Mouse (Mus musculus) G1E (cell line): ENCODE results near the gene Lenep. TPM values are rescaled to one million over a fixed set of nuclear protein-coding genes. Genes with fewer than 3 reads are reported as not detected.
A peak's percentile ranks its signal among the peaks of the same experiment; 100 is the strongest.

ENCODE experiments used
- ATAC-seq: 2 replicates; pipeline ENCODE4 v1.8.0; 2016; ENCODE audit warnings: mild to moderate bottlenecking; ENCODE audit not compliant: insufficient number of reproducible peaks, poor library complexity, low FRiP score, severe bottlenecking; ENCODE audit errors: extremely low read depth
- DNase-seq: peaks from one replicate; pipeline ENCODE4 v3.0.0; 2012; ENCODE audit warnings: low spot score
- H3K27me3 ChIP-seq: 2 replicates; pipeline ENCODE4 v1.6.1; 2012; ENCODE audit warnings: mild to moderate bottlenecking, low read length, inconsistent platforms; ENCODE audit not compliant: insufficient read depth
- H3K36me3 ChIP-seq: replicated peaks from 2 replicates; pipeline ENCODE3; 2012; ENCODE audit warnings: mild to moderate bottlenecking, inconsistent platforms
- H3K4me1 ChIP-seq: 2 replicates; pipeline ENCODE4 v1.6.1; 2012; ENCODE audit warnings: low read depth, low read length, inconsistent platforms, mixed read lengths; ENCODE audit not compliant: insufficient read depth
- H3K4me3 ChIP-seq: 2 replicates; pipeline ENCODE4 v1.5.1; 2012; ENCODE audit warnings: low read depth, mild to moderate bottlenecking, inconsistent platforms, low read length, moderate library complexity, mixed read lengths
- H3K9me3 ChIP-seq: replicated peaks from 2 replicates; pipeline ENCODE4 v1.6.1; 2012; ENCODE audit warnings: inconsistent platforms
- CTCF ChIP-seq: IDR thresholded peaks from 2 replicates; pipeline ENCODE4 v1.5.1; 2012; ENCODE audit warnings: low read depth, low read length, inconsistent platforms, mixed read lengths
- GATA1 ChIP-seq: IDR thresholded peaks from 2 replicates; pipeline ENCODE4 v1.6.1; 2012; ENCODE audit warnings: borderline replicate concordance, low read length, inconsistent platforms, mixed read lengths
- GATA2 ChIP-seq: IDR thresholded peaks from 2 replicates; pipeline ENCODE4 v1.6.1; 2012; ENCODE audit warnings: low read depth, low read length, inconsistent platforms, borderline replicate concordance
- POLR2AphosphoS5 ChIP-seq: IDR thresholded peaks from 2 replicates; pipeline ENCODE4 v1.6.1; 2012; ENCODE audit warnings: low read depth, low read length, inconsistent platforms; ENCODE audit not compliant: insufficient replicate concordance
- TAL1 ChIP-seq: conservative IDR thresholded peaks from 2 replicates; pipeline ENCODE4 v1.6.1; 2012; ENCODE audit warnings: low read depth, low read length, inconsistent platforms, mixed read lengths
- polyA plus RNA-seq: library from polyadenylated mRNA; stranded (reverse); fragments of >175 nt; gene quantifications from 2 replicates; pipeline ENCODE4 v1.2.3, GENCODE M21; 2012
- total RNA-seq, 2 experiments: library from RNA; stranded (forward) in 1 of 2; stranded (reverse) in 1 of 2; fragments of 200-1000 nt in 1 of 2; fragments of >200 nt in 1 of 2; fragmentation: Nextera tagmentation in 1 of 2; gene quantifications; 2 replicates each; pipeline ENCODE4 v1.2.3; 2014 to 2017

Lenep gene
- total RNA-seq (2014; fragmentation: Nextera tagmentation) = 3.7 and 6.7 TPM in 2 replicates
- total RNA-seq (2017) = 0.98 and 1.8 TPM in 2 replicates
- 0.03 and 0.12 TPM in 2 replicates for polyA plus RNA-seq

GRCm38 (mm10) chr3:89402693-89403092 lies at the start of gene Lenep:
Lenep (minus strand) TSS chr3:89402793.
- peaks cover 16% of the 10 kb centered on the region for H3K4me1 ChIP-seq
- no peaks in the 10 kb centered on the region for H3K27me3 ChIP-seq
- TF ChIP-seq CTCF = no peak
- TF ChIP-seq GATA1 = no peak
- TF ChIP-seq GATA2 = no peak
- TF ChIP-seq POLR2AphosphoS5 = no peak
- TF ChIP-seq TAL1 = no peak
- H3K4me3 ChIP-seq = no peak within 1 kb of the TSS
- ATAC-seq (no peak), DNase-seq (no peak)
- no peaks in the 10 kb centered on the region for H3K9me3 ChIP-seq
- H3K36me3 ChIP-seq = peaks cover 88% of the 10 kb centered on the region

GRCm38 (mm10) chr3:89451916-89452315 lies 49.3 kb upstream of the Lenep start:
- H3K36me3 ChIP-seq = peaks cover 21% of the 10 kb centered on the region
- no peaks in the 10 kb centered on the region for H3K9me3 ChIP-seq
- DNase-seq = no peak
- peaks cover 3% of the 10 kb centered on the region for H3K27me3 ChIP-seq
- TF ChIP-seq POLR2AphosphoS5 (no peak), GATA1 (no peak), CTCF (no peak)
- H3K4me3 ChIP-seq = no peak overlapping the region
- peaks cover 45% of the 10 kb centered on the region for H3K4me1 ChIP-seq
- ATAC-seq = no peak

GRCm38 (mm10) chr3:89449541-89449940 lies 46.9 kb upstream of the Lenep start:
- H3K27me3 ChIP-seq = peaks cover 2% of the 10 kb centered on the region
- peak overlapping the region; percentile 66; the same call in 1 of the 2 replicates for H3K4me3 ChIP-seq
- ATAC-seq = no peak
- H3K4me1 ChIP-seq = peaks cover 39% of the 10 kb centered on the region
- peak; percentile 72 for DNase-seq
- TF ChIP-seq CTCF (peak; percentile 83), TAL1 (no peak)
- H3K36me3 ChIP-seq = peaks cover 45% of the 10 kb centered on the region
- no peaks in the 10 kb centered on the region for H3K9me3 ChIP-seq

GRCm38 (mm10) chr3:89448720-89449537 lies 46.3 kb upstream of the Lenep start:
- TF ChIP-seq GATA1 (no peak), POLR2AphosphoS5 (no peak), CTCF (no peak), GATA2 (no peak), TAL1 (no peak)
- peaks cover 39% of the 10 kb centered on the region for H3K4me1 ChIP-seq
- no peaks in the 10 kb centered on the region for H3K9me3 ChIP-seq
- H3K27me3 ChIP-seq = no peaks in the 10 kb centered on the region; the same call in 1 of the 2 replicates
- H3K36me3 ChIP-seq = peaks cover 51% of the 10 kb centered on the region
- DNase-seq (peak; percentile 85), ATAC-seq (peak; percentile 82)
- peak overlapping the region; percentile 66; the same call in 1 of the 2 replicates for H3K4me3 ChIP-seq

- Histone ChIP-seq H3K9me3 (no peaks in the 10 kb centered on the region), H3K4me3 (no peak overlapping the region), H3K4me1 (peaks cover 30% of the 10 kb centered on the region), H3K27me3 (no peaks in the 10 kb centered on the region), H3K36me3 (peaks cover 68% of the 10 kb centered on the region)
- TF ChIP-seq GATA2 (no peak), CTCF (no peak), GATA1 (no peak), POLR2AphosphoS5 (no peak), TAL1 (no peak)
- ATAC-seq = no peak
- DNase-seq = no peak
These were observed 38.1 kb upstream of the Lenep start for GRCm38 (mm10) chr3:89440691-89441090.

- H3K27me3 ChIP-seq = no peaks in the 10 kb centered on the region
- peaks cover 46% of the 10 kb centered on the region for H3K4me1 ChIP-seq
- TF ChIP-seq GATA2 (no peak), GATA1 (no peak), POLR2AphosphoS5 (no peak), CTCF (no peak), TAL1 (no peak)
- DNase-seq (peak; percentile 8), ATAC-seq (no peak)
- H3K4me3 ChIP-seq = peak overlapping the region; percentile 68
- peaks cover 67% of the 10 kb centered on the region for H3K36me3 ChIP-seq
- no peaks in the 10 kb centered on the region for H3K9me3 ChIP-seq
These were observed 34.7 kb upstream of the Lenep start for GRCm38 (mm10) chr3:89437269-89437668.
